Mouse (Mus musculus) lung, embryonic 14.5 days (tissue): ENCODE measurements around the gene Kmt5c. TPM values are rescaled to one million over a fixed set of nuclear protein-coding genes. Genes with fewer than 3 reads are reported as not detected.
A peak's percentile ranks its signal among the peaks of the same experiment; 100 is the strongest.

ENCODE experiments used
- ATAC-seq: fragments of 200-750 bp; cut with Nextera tagmentation; 2 replicates; pipeline ENCODE4 v1.8.0; 2017; ENCODE audit warnings: mild to moderate bottlenecking, moderate TSS enrichment, moderate library complexity; ENCODE audit not compliant: insufficient read depth
- DNase-seq: peaks from one replicate; pipeline ENCODE4 v3.0.0-alpha.2; 2015
- H3K27ac ChIP-seq: fragments of 300-500 bp; sonication (generic); 2 replicates; pipeline ENCODE4 v1.5.1; 2014; ENCODE audit warnings: low read depth, mild to moderate bottlenecking, moderate library complexity
- H3K27me3 ChIP-seq: fragments of 300-500 bp; sonication (generic); 2 replicates; pipeline ENCODE4 v1.6.1; 2014; ENCODE audit warnings: low read length, control low read depth; ENCODE audit not compliant: insufficient read depth
- H3K36me3 ChIP-seq: fragments of 300-500 bp; sonication (generic); 2 replicates; pipeline ENCODE4 v1.6.1; 2014; ENCODE audit warnings: control low read depth; ENCODE audit not compliant: insufficient read depth
- H3K4me1 ChIP-seq: fragments of 300-500 bp; sonication (generic); 2 replicates; pipeline ENCODE4 v1.6.1; 2014; ENCODE audit warnings: antibody characterized with exemption, control low read depth; ENCODE audit not compliant: insufficient read depth
- H3K4me2 ChIP-seq: fragments of 300-500 bp; sonication (generic); 2 replicates; pipeline ENCODE4 v1.6.1; 2014; ENCODE audit warnings: mild to moderate bottlenecking
- H3K4me3 ChIP-seq: fragments of 300-500 bp; sonication (generic); 2 replicates; pipeline ENCODE4 v1.5.1; 2014; ENCODE audit warnings: low read depth, low read length
- H3K9ac ChIP-seq: fragments of 300-500 bp; sonication (generic); 2 replicates; pipeline ENCODE4 v1.6.1; 2014
- H3K9me3 ChIP-seq: fragments of 300-500 bp; sonication (generic); 2 replicates; pipeline ENCODE4 v1.6.1; 2016; ENCODE audit warnings: low read depth, low read length, control low read depth
- CTCF ChIP-seq: IDR thresholded peaks from 2 replicates; pipeline ENCODE4 v1.5.1; 2016; ENCODE audit warnings: antibody characterized with exemption, low read depth
- WGBS: fragments of 180-500 bp; shearing (Covaris S2); extraction: QIAGEN DNeasy Blood & Tissue Kit; methylation state at CpG from one replicate; pipeline ENCODE4 v1.1.7; 2014; 5-methylcytosine and 5-hydroxymethylcytosine counted together
- polyA plus RNA-seq: library from polyadenylated mRNA; unstranded; fragments of >200 nt; fragmentation: Nextera tagmentation; extraction: Ambion mirVana; gene quantifications from 2 replicates; pipeline ENCODE4 v1.2.1, GENCODE M21; 2014

Kmt5c gene
- polyA plus RNA-seq, 1 experiment from 2014 or later = 53.1 TPM

DNA sequence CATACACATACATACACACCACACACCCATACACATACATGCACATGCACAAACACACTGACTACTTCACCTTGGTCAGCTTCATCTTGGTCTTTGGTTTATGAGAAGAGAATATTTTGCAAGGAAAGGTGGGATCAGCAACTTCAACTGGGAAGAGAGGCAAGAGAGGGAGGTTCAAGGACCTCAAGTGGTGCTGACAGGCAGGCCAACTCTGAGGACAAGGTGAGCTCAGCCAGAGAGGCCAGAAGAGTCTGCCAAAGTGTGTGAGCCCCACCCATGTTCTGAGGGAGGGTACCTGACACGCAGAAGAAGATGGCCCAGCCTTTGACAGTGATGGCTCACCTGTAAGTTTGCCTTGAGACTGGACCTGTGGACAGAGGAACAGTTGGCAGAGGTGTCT, 19.8 kb downstream of the Kmt5c start:
- Histone ChIP-seq H3K27me3 (no peaks in the 10 kb centered on the region), H3K27ac (no peak overlapping the region), H3K9me3 (no peaks in the 10 kb centered on the region), H3K4me2 (no peak overlapping the region), H3K9ac (no peak overlapping the region), H3K36me3 (no peaks in the 10 kb centered on the region), H3K4me1 (no peaks in the 10 kb centered on the region), H3K4me3 (no peak overlapping the region)
- ATAC-seq = no peak
- no peak for TF ChIP-seq CTCF
- no peak for DNase-seq
- 23% methylated on average over 1 of the region's 1 CpGs for WGBS

GRCm38 (mm10) chr7:4764946-4765710, 25.2 kb downstream of the Kmt5c start:
- Histone ChIP-seq H3K9me3 (no peaks in the 10 kb centered on the region), H3K9ac (no peak overlapping the region), H3K4me2 (0 out of 2 replicates have a peak overlapping the region, but pooled peaks have one; percentile 10), H3K4me1 (no peaks in the 10 kb centered on the region), H3K27me3 (no peaks in the 10 kb centered on the region), H3K27ac (no peak overlapping the region), H3K4me3 (no peak overlapping the region), H3K36me3 (no peaks in the 10 kb centered on the region)
- no peak for DNase-seq
- no peak for ATAC-seq
- 17% methylated on average over 4 of the region's 4 CpGs for WGBS
- no peak for TF ChIP-seq CTCF

- 74% methylated on average over 3 of the region's 5 CpGs for WGBS
- ATAC-seq (no peak), DNase-seq (no peak)
- Histone ChIP-seq H3K4me1 (no peaks in the 10 kb centered on the region), H3K36me3 (no peaks in the 10 kb centered on the region), H3K27me3 (peaks cover 5% of the 10 kb centered on the region), H3K9me3 (no peaks in the 10 kb centered on the region), H3K4me2 (no peak within 1 kb of the TSS), H3K9ac (no peak within 1 kb of the TSS), H3K27ac (no peak within 1 kb of the TSS), H3K4me3 (no peak within 1 kb of the TSS)
- TF ChIP-seq CTCF = no peak
These were observed 31.3 kb downstream of the Kmt5c start, which contains the start of gene Fam71e2 for GRCm38 (mm10) chr7:4771202-4771601. Gene Fam71e2, minus strand, starts transcription at chr7:4771302.

DNA sequence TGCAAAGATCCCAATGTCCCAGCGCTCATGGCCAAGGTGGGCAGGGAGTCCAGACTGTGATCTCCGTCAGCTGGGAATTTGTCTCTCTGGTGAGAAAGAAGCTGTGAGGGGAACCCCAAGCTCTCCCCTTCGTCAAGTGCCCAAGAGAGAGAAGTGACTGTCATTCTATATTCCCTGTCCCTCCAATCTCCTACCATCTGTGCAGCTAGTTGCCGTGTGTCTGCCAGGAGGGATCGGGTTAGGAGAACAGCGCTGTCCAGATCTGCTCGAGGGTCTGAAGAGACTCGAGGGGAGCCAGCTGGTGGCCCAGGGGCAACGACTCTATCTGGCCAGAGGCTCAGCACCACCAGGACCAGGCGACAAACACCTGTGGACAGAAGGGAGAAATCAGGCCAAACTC, 36.2 kb downstream of the Kmt5c start:
- H3K4me3 ChIP-seq = no peak overlapping the region
- WGBS = 39% methylated on average over 10 of the region's 10 CpGs
- no peak overlapping the region for H3K27ac ChIP-seq
- no peaks in the 10 kb centered on the region for H3K4me1 ChIP-seq
- no peaks in the 10 kb centered on the region for H3K9me3 ChIP-seq
- no peak overlapping the region for H3K9ac ChIP-seq
- TF ChIP-seq CTCF = no peak
- no peaks in the 10 kb centered on the region for H3K36me3 ChIP-seq
- DNase-seq (no peak), ATAC-seq (no peak)
- no peak overlapping the region for H3K4me2 ChIP-seq
- H3K27me3 ChIP-seq = peaks cover 34% of the 10 kb centered on the region

GRCm38 (mm10) chr7:4776861-4777830, 37.2 kb downstream of the Kmt5c start:
- Histone ChIP-seq H3K27me3 (peaks cover 34% of the 10 kb centered on the region), H3K4me1 (peaks cover 3% of the 10 kb centered on the region; the same call in 1 of the 2 replicates), H3K9me3 (no peaks in the 10 kb centered on the region), H3K4me2 (peak overlapping the region; percentile 57), H3K9ac (peak overlapping the region; percentile 23), H3K27ac (no peak overlapping the region), H3K4me3 (peak overlapping the region; percentile 33), H3K36me3 (no peaks in the 10 kb centered on the region)
- no peak for TF ChIP-seq CTCF
- ATAC-seq (peak; percentile 76), DNase-seq (peak; percentile 68)
- WGBS = 2% methylated on average over 47 of the region's 56 CpGs

GRCm38 (mm10) chr7:4777851-4778637, 38.1 kb downstream of the Kmt5c start:
- peaks cover 3% of the 10 kb centered on the region; the same call in 1 of the 2 replicates for H3K4me1 ChIP-seq
- 8% methylated on average over 20 of the region's 20 CpGs for WGBS
- ATAC-seq (no peak), DNase-seq (no peak)
- H3K27me3 ChIP-seq = peaks cover 34% of the 10 kb centered on the region
- no peak overlapping the region for H3K27ac ChIP-seq
- TF ChIP-seq CTCF = no peak
- H3K4me3 ChIP-seq = no peak overlapping the region
- no peaks in the 10 kb centered on the region for H3K36me3 ChIP-seq
- no peak overlapping the region for H3K9ac ChIP-seq
- no peak overlapping the region for H3K4me2 ChIP-seq
- no peaks in the 10 kb centered on the region for H3K9me3 ChIP-seq
